Mouse (Mus musculus): ENCODE measurements at regions not wholly inside any gene's neighbourhood (a gene's known extent, or its start where the extent isn't known, plus 50 kb on each side); places are given as distances from the start of the nearest gene placed in this dataset.

- Histone ChIP-seq H3K4me3 (replicated peaks in 1 of 3; ENCODE audit: low read depth in 2 of 3, low read length in 2 of 3, poor library complexity in 1 of 3) (no peak overlapping the region), H3K9ac (ENCODE audit: insufficient read depth, low read depth) (no peak overlapping the region), H3K9me3 (replicated peaks; ENCODE audit: low read length) (peaks cover 8% of the 10 kb centered on the region), H3K36me3 (replicated peaks in 1 of 2; ENCODE audit: control insufficient read depth in 1 of 2, insufficient read depth in 1 of 2, low read length in 1 of 2) (no peaks in the 10 kb centered on the region), H3K4me1 (ENCODE audit: control insufficient read depth in 1 of 2, insufficient read depth in 2 of 2) (peaks cover 0 to 14% of the 10 kb centered on the region in 2 experiments; a peak in 2 of 4 replicates), H3K27me3 (replicated peaks) (no peaks in the 10 kb centered on the region), H3K4me2 (ENCODE audit: insufficient read depth, low read depth, poor library complexity, severe bottlenecking) (no peak overlapping the region), H3K79me2 (replicated peaks; ENCODE audit: control insufficient read depth, extremely low read depth, insufficient read depth, poor library complexity, severe bottlenecking) (no peaks in the 10 kb centered on the region), H3K27ac (ENCODE audit: insufficient read depth, low read depth) (no peak overlapping the region)
- no peak for DNase-seq (ENCODE audit: extremely low read depth)
- dilution Hi-C loops (cut with MboI; ENCODE audit: extremely low pct_ligation_motif_present, extremely low pct_unique_long_range_greater_than_20kb, low sequenced_read_pairs) (no loop called here), in situ Hi-C loops (cut with MboI; ENCODE audit: low pct_ligation_motif_present, low pct_unique_long_range_greater_than_20kb, low sequenced_read_pairs) (loop anchor here (25.0 kb wide), 1 partner anchor 178 kb away; no protein-coding TSS in a partner anchor)
- TF ChIP-seq ZKSCAN1 (IDR thresholded peaks at IDR 0.05; ENCODE audit: borderline replicate concordance, low read depth, low read length) = no peak
- no peak for TF ChIP-seq CHD1 (IDR thresholded peaks at IDR 0.05; ENCODE audit: low read depth, low read length)
- no peak for TF ChIP-seq USF1 (IDR thresholded peaks at IDR 0.05; ENCODE audit: low read depth, low read length)
- TF ChIP-seq ETS1 (conservative IDR thresholded peaks at IDR 0.05; ENCODE audit: low read depth, low read length) = no peak
- no peak for TF ChIP-seq POLR2A (IDR thresholded peaks at IDR 0.05; ENCODE audit: low read depth, low read length)
- TF ChIP-seq ELF1 (IDR thresholded peaks at IDR 0.05; ENCODE audit: low read depth, low read length) = no peak
- no peak for TF ChIP-seq NELFE (IDR thresholded peaks at IDR 0.05; ENCODE audit: low read depth, low read length)
- TF ChIP-seq CHD2 (IDR thresholded peaks at IDR 0.05; ENCODE audit: low read length) = no peak
- TF ChIP-seq PAX5 (IDR thresholded peaks at IDR 0.05; ENCODE audit: low read length) = no peak
- no peak for TF ChIP-seq E2F4 (IDR thresholded peaks at IDR 0.05; ENCODE audit: insufficient replicate concordance, low read depth, low read length)
- TF ChIP-seq TBP (conservative IDR thresholded peaks at IDR 0.05; ENCODE audit: low read depth, low read length) = no peak
- no peak for TF ChIP-seq ZMIZ1 (IDR thresholded peaks at IDR 0.05; ENCODE audit: low read depth, low read length)
- no peak for TF ChIP-seq KAT2A (IDR thresholded peaks at IDR 0.05; ENCODE audit: insufficient replicate concordance, low read length)
- TF ChIP-seq TCF12 (IDR thresholded peaks at IDR 0.05; ENCODE audit: low read depth, low read length) = no peak
- no peak for TF ChIP-seq USF2 (conservative IDR thresholded peaks at IDR 0.05; ENCODE audit: low read depth, low read length)
- no peak for TF ChIP-seq MAX (IDR thresholded peaks at IDR 0.05; ENCODE audit: low read length)
- TF ChIP-seq MXI1 (IDR thresholded peaks at IDR 0.05; ENCODE audit: low read depth, low read length) = no peak
- no peak for TF ChIP-seq MEF2A (IDR thresholded peaks at IDR 0.05; ENCODE audit: borderline replicate concordance, low read depth, low read length)
- no peak for TF ChIP-seq RAD21 (IDR thresholded peaks at IDR 0.05; ENCODE audit: low read depth, low read length)
Observed at GRCm38 (mm10) chr10:117440225-117440976, 60.6 kb upstream of the Cpsf6 start.

Data from CH12.LX (cell line).